Mouse (Mus musculus): ENCODE results near the gene Pcare.

Pcare gene

GRCm38 (mm10) chr17:71721019-71721418 lies 31.7 kb downstream of the Pcare start:
- 83% methylated on average over 3 of the region's 3 CpGs for WGBS

GRCm38 (mm10) chr17:71717881-71718625 lies 34.6 kb downstream of the Pcare start:
- WGBS = 92% methylated on average over 8 of the region's 8 CpGs

GRCm38 (mm10) chr17:71715034-71715433 lies 37.7 kb downstream of the Pcare start:
- WGBS = 46% methylated on average over 3 of the region's 3 CpGs

GRCm38 (mm10) chr17:71712279-71712678 lies 40.4 kb downstream of the Pcare start:
- WGBS = 73% methylated on average over 6 of the region's 6 CpGs

- WGBS = 56% methylated on average over 4 of the region's 4 CpGs
Measured at GRCm38 (mm10) chr17:71707715-71708114, 45.0 kb downstream of the Pcare start.

GRCm38 (mm10) chr17:71705550-71706480 lies 46.9 kb downstream of the Pcare start:
- 90% methylated on average over 14 of the region's 14 CpGs for WGBS

- WGBS = 74% methylated on average over 1 of the region's 1 CpGs
Measured at GRCm38 (mm10) chr17:71705113-71705512, 47.6 kb downstream of the Pcare start.

- WGBS = 94% methylated on average over 11 of the region's 11 CpGs
Measured at GRCm38 (mm10) chr17:71698619-71698956, 54.1 kb downstream of the Pcare start.

GRCm38 (mm10) chr17:71697896-71698618 lies 54.6 kb downstream of the Pcare start:
- 85% methylated on average over 11 of the region's 11 CpGs for WGBS

GRCm38 (mm10) chr17:71696396-71696795 lies 56.3 kb downstream of the Pcare start:
- WGBS = 91% methylated on average over 5 of the region's 5 CpGs

- WGBS = 81% methylated on average over 15 of the region's 15 CpGs
Measured at GRCm38 (mm10) chr17:71695716-71696315, 56.9 kb downstream of the Pcare start.

- 76% methylated on average over 8 of the region's 8 CpGs for WGBS
Measured at GRCm38 (mm10) chr17:71695151-71695550, 57.5 kb downstream of the Pcare start.

GRCm38 (mm10) chr17:71693780-71694179 lies 58.9 kb downstream of the Pcare start:
- 68% methylated on average over 8 of the region's 8 CpGs for WGBS
